Mouse (Mus musculus): ENCODE measurements around the gene Olfr397.

Gene Olfr397

DNA sequence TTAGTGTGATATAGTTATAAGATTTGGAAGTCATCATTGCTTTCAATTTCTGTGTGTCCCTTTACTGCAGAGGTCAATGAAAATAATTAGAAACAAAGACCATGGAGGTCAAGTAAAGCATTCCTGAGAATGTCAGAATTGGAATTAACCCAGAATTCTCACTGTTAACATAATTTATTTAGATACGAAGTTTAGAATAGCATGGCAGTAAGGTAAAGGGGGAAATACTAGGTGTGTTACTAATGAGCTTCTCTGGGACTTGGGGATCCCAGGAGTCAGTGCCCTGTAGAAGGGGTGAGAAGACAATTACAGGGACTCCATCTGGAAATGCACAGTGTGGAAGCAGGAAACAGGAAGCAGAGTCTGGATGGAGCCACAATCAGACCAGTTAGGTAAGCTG is at the start of gene Olfr397:
TSS of gene Olfr397 (plus strand) at position 301 of the 400 bp plus-strand sequence.
- CTCF ChIA-PET: no interaction called here
- POLR2A ChIA-PET: no interaction called here

GRCm38 (mm10) chr11:73936377-73936776 is 24.2 kb upstream of the Olfr397 start, which contains the start of gene Olfr23:
TSS of gene Olfr23 (plus strand) at chr11:73936677.
- ChIA-PET POLR2A (no interaction called here), CTCF (no interaction called here)

DNA sequence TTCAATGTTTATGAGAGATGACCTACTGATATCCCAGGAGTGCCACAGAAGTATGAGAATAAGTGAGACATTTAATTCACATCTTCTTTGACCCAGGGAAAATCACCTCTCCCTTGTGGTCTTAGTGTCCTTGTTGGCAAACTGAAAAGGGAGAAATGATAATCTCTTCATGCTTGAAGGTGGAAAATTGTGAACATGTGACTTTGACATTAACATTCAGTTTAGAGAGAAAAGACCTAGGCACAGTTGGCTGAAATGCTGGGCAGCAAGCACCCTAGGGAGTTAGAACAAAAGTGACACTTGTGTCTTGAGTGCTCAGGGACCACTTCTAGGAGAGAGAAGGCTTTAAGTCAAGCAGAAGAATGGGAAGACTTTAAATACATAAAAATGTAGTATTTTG is 29.7 kb downstream of the Olfr397 start, which contains the start of gene Olfr398:
TSS of gene Olfr398 (minus strand) at position 101 of the 400 bp plus-strand sequence.
- CTCF ChIA-PET: no interaction called here
- POLR2A ChIA-PET: no interaction called here

DNA sequence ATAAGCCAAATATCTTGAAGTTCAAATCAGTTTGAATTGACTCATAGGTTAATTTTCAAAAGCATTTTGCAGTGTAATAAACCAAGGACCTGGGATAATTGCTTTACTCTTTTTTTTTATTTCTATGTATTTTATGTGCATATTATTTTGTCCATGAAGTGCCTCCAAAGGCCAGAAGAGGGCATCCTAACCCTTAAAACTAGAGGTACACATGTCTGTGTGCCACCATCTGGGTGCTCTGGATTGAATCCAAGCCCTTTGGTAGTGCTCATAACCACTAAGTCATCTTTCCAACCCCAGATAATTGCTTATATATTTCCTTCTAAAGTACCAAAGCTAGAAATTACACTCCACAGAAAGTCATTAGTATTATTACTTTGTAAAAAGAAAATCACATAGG is 32.5 kb downstream of the Olfr397 start:
- POLR2A ChIA-PET: no interaction called here
- CTCF ChIA-PET: no interaction called here
